Mouse (Mus musculus) heart, embryonic 12.5 days (tissue): ENCODE measurements at regions not wholly inside any gene's neighbourhood (a gene's known extent, or its start where the extent isn't known, plus 50 kb on each side); places are given as distances from the start of the nearest gene placed in this dataset.
A peak's percentile ranks its signal among the peaks of the same experiment; 100 is the strongest.

ENCODE experiments used
- ATAC-seq: fragments of 200-750 bp; cut with Nextera tagmentation; 2 replicates; pipeline ENCODE4 v1.8.0; 2017; ENCODE audit warnings: moderate TSS enrichment, moderate library complexity; ENCODE audit not compliant: insufficient number of reproducible peaks, low FRiP score
- H3K27ac ChIP-seq: fragments of 300-500 bp; sonication (generic); 2 replicates; pipeline ENCODE4 v1.5.1; 2016; ENCODE audit warnings: mild to moderate bottlenecking, moderate library complexity; ENCODE audit not compliant: poor library complexity, severe bottlenecking
- H3K27me3 ChIP-seq: fragments of 300-500 bp; sonication (generic); replicated peaks from 2 replicates; pipeline ENCODE4 v1.6.1; 2016; ENCODE audit warnings: mild to moderate bottlenecking, moderate library complexity
- H3K36me3 ChIP-seq: fragments of 300-500 bp; sonication (generic); 2 replicates; pipeline ENCODE4 v1.6.1; 2016; ENCODE audit warnings: mild to moderate bottlenecking, moderate library complexity
- H3K4me1 ChIP-seq: fragments of 300-500 bp; sonication (generic); replicated peaks from 2 replicates; pipeline ENCODE4 v1.6.1; 2016; ENCODE audit warnings: mild to moderate bottlenecking
- H3K4me2 ChIP-seq: fragments of 300-500 bp; sonication (generic); 2 replicates; pipeline ENCODE4 v1.6.1; 2016; ENCODE audit warnings: mild to moderate bottlenecking, moderate library complexity
- H3K4me3 ChIP-seq: fragments of 300-500 bp; sonication (generic); 2 replicates; pipeline ENCODE4 v1.5.1; 2016; ENCODE audit warnings: mild to moderate bottlenecking
- H3K9ac ChIP-seq: fragments of 300-500 bp; sonication (generic); 2 replicates; pipeline ENCODE4 v1.6.1; 2016; ENCODE audit warnings: mild to moderate bottlenecking, moderate library complexity
- H3K9me3 ChIP-seq: fragments of 300-500 bp; sonication (generic); replicated peaks from 2 replicates; pipeline ENCODE4 v1.6.1; 2016; ENCODE audit warnings: mild to moderate bottlenecking, moderate library complexity
- WGBS: fragments of 180-500 bp; shearing (Covaris S2); methylation state at CpG from one replicate; pipeline ENCODE4 v1.1.7; 2016; 5-methylcytosine and 5-hydroxymethylcytosine counted together

GRCm38 (mm10) chr12:31179536-31179935 is 61.0 kb upstream of the Gm6993 start:
- WGBS = 67% methylated on average over 6 of the region's 6 CpGs
- no peak overlapping the region for H3K9ac ChIP-seq

GRCm38 (mm10) chr12:31183632-31184031 is 56.9 kb upstream of the Gm6993 start:
- Histone ChIP-seq H3K4me3 (no peak overlapping the region), H3K4me1 (peaks cover 12% of the 10 kb centered on the region), H3K27ac (peak overlapping the region; percentile 41; the same call in 1 of the 2 replicates), H3K9ac (no peak overlapping the region), H3K9me3 (no peaks in the 10 kb centered on the region), H3K36me3 (no peaks in the 10 kb centered on the region), H3K4me2 (no peak overlapping the region), H3K27me3 (no peaks in the 10 kb centered on the region)
- peak; percentile 39 for ATAC-seq
- WGBS = 30% methylated on average over 4 of the region's 4 CpGs

More at GRCm38 (mm10) chr12:31179536-31179935, 61.0 kb upstream of the Gm6993 start:
- Histone ChIP-seq H3K4me3 (no peak overlapping the region), H3K4me1 (peaks cover 6% of the 10 kb centered on the region), H3K27me3 (no peaks in the 10 kb centered on the region), H3K27ac (no peak overlapping the region), H3K4me2 (no peak overlapping the region), H3K9me3 (no peaks in the 10 kb centered on the region), H3K36me3 (no peaks in the 10 kb centered on the region)
- no peak for ATAC-seq

- H3K27ac ChIP-seq = peak overlapping the region; percentile 17; the same call in 1 of the 2 replicates
- H3K9me3 ChIP-seq = no peaks in the 10 kb centered on the region
- no peaks in the 10 kb centered on the region for H3K27me3 ChIP-seq
- H3K4me3 ChIP-seq = no peak overlapping the region
- ATAC-seq = no peak
- peaks cover 12% of the 10 kb centered on the region for H3K4me1 ChIP-seq
- no peak overlapping the region for H3K9ac ChIP-seq
- WGBS = 48% methylated on average over 11 of the region's 11 CpGs
- no peaks in the 10 kb centered on the region for H3K36me3 ChIP-seq
- H3K4me2 ChIP-seq = no peak overlapping the region
Observed at GRCm38 (mm10) chr12:31184217-31184975, 56.2 kb upstream of the Gm6993 start.

GRCm38 (mm10) chr12:31185177-31185932 is 55.2 kb upstream of the Gm6993 start:
- no peak for ATAC-seq
- no peak overlapping the region for H3K27ac ChIP-seq
- no peaks in the 10 kb centered on the region for H3K27me3 ChIP-seq
- H3K4me1 ChIP-seq = peaks cover 12% of the 10 kb centered on the region
- no peak overlapping the region for H3K4me3 ChIP-seq
- no peaks in the 10 kb centered on the region for H3K9me3 ChIP-seq
- no peak overlapping the region for H3K4me2 ChIP-seq
- WGBS = 74% methylated on average over 9 of the region's 9 CpGs
- no peaks in the 10 kb centered on the region for H3K36me3 ChIP-seq
- H3K9ac ChIP-seq = no peak overlapping the region

- H3K4me3 ChIP-seq = no peak overlapping the region
- ATAC-seq = no peak
- 69% methylated on average over 8 of the region's 8 CpGs for WGBS
- no peaks in the 10 kb centered on the region for H3K36me3 ChIP-seq
- no peaks in the 10 kb centered on the region for H3K27me3 ChIP-seq
- H3K4me1 ChIP-seq = peaks cover 12% of the 10 kb centered on the region
- H3K4me2 ChIP-seq = no peak overlapping the region
- H3K27ac ChIP-seq = no peak overlapping the region
- no peak overlapping the region for H3K9ac ChIP-seq
- H3K9me3 ChIP-seq = no peaks in the 10 kb centered on the region
Observed at GRCm38 (mm10) chr12:31185933-31186845, 54.4 kb upstream of the Gm6993 start.

GRCm38 (mm10) chr12:31188011-31188576 is 52.5 kb upstream of the Gm6993 start:
- no peak overlapping the region for H3K9ac ChIP-seq
- H3K9me3 ChIP-seq = no peaks in the 10 kb centered on the region
- H3K4me1 ChIP-seq = peaks cover 20% of the 10 kb centered on the region
- no peak for ATAC-seq
- no peaks in the 10 kb centered on the region for H3K27me3 ChIP-seq
- WGBS = 81% methylated on average over 2 of the region's 2 CpGs
- H3K27ac ChIP-seq = no peak overlapping the region
- H3K4me2 ChIP-seq = no peak overlapping the region
- no peaks in the 10 kb centered on the region for H3K36me3 ChIP-seq
- H3K4me3 ChIP-seq = no peak overlapping the region

- 83% methylated on average over 4 of the region's 4 CpGs for WGBS
Observed at GRCm38 (mm10) chr12:31190265-31190664, 50.3 kb upstream of the Gm6993 start.

More at GRCm38 (mm10) chr12:31190265-31190664, 50.3 kb upstream of the Gm6993 start:
- H3K9ac ChIP-seq = no peak overlapping the region
- H3K4me1 ChIP-seq = peaks cover 8% of the 10 kb centered on the region
- no peaks in the 10 kb centered on the region for H3K9me3 ChIP-seq
- H3K4me3 ChIP-seq = no peak overlapping the region
- no peak for ATAC-seq
- H3K4me2 ChIP-seq = no peak overlapping the region
- no peak overlapping the region for H3K27ac ChIP-seq
- H3K27me3 ChIP-seq = no peaks in the 10 kb centered on the region
- no peaks in the 10 kb centered on the region for H3K36me3 ChIP-seq
